Mouse (Mus musculus) midbrain, embryonic 11.5 days (tissue): ENCODE measurements around the gene Dpf3. TPM values are rescaled to one million over a fixed set of nuclear protein-coding genes. Genes with fewer than 3 reads are reported as not detected.

Source experiments
- ATAC-seq: fragments of 200-750 bp; cut with Nextera tagmentation; 2 replicates; pipeline ENCODE4 v1.8.0; 2017; ENCODE audit warnings: moderate TSS enrichment, moderate library complexity; ENCODE audit not compliant: low FRiP score
- DNase-seq: peaks from one replicate; pipeline ENCODE4 v3.0.0; 2015; ENCODE audit warnings: low spot score; ENCODE audit errors: missing footprints
- H3K27ac ChIP-seq: fragments of 300-500 bp; sonication (generic); 2 replicates; pipeline ENCODE4 v1.5.1; 2014; ENCODE audit warnings: low read depth, low read length
- H3K27me3 ChIP-seq: fragments of 300-500 bp; sonication (generic); 2 replicates; pipeline ENCODE4 v1.6.1; 2014; ENCODE audit warnings: mild to moderate bottlenecking, low read length, moderate library complexity, mixed read lengths; ENCODE audit not compliant: control insufficient read depth, insufficient read depth
- H3K36me3 ChIP-seq: fragments of 300-500 bp; sonication (generic); 2 replicates; pipeline ENCODE4 v1.6.1; 2014; ENCODE audit warnings: mild to moderate bottlenecking, low read length, moderate library complexity, mixed read lengths; ENCODE audit not compliant: control insufficient read depth, insufficient read depth
- H3K4me1 ChIP-seq: fragments of 300-500 bp; sonication (generic); 2 replicates; pipeline ENCODE4 v1.6.1; 2014; ENCODE audit warnings: low read length; ENCODE audit not compliant: control insufficient read depth, insufficient read depth
- H3K4me2 ChIP-seq: fragments of 300-500 bp; sonication (generic); 2 replicates; pipeline ENCODE4 v1.6.1; 2014; ENCODE audit warnings: mild to moderate bottlenecking, moderate library complexity
- H3K4me3 ChIP-seq: fragments of 300-500 bp; sonication (generic); 2 replicates; pipeline ENCODE4 v1.5.1; 2014; ENCODE audit warnings: low read depth, low read length
- H3K9ac ChIP-seq: fragments of 300-500 bp; sonication (generic); 2 replicates; pipeline ENCODE4 v1.6.1; 2014; ENCODE audit warnings: low read length
- H3K9me3 ChIP-seq: fragments of 300-500 bp; sonication (generic); 2 replicates; pipeline ENCODE4 v1.6.1; 2016; ENCODE audit warnings: low read length; ENCODE audit not compliant: control insufficient read depth
- WGBS: fragments of 180-500 bp; shearing (Covaris S2); extraction: QIAGEN DNeasy Blood & Tissue Kit; methylation state at CpG from one replicate; pipeline ENCODE4 v1.1.7; 2014; 5-methylcytosine and 5-hydroxymethylcytosine counted together
- polyA plus RNA-seq: library from polyadenylated mRNA; unstranded; fragments of >200 nt; fragmentation: Nextera tagmentation; extraction: Ambion mirVana; gene quantifications from 2 replicates; pipeline ENCODE4 v1.2.1, GENCODE M21; 2014

Gene Dpf3
- polyA plus RNA-seq, 1 experiment from 2014 or later: 11.3 TPM

DNA sequence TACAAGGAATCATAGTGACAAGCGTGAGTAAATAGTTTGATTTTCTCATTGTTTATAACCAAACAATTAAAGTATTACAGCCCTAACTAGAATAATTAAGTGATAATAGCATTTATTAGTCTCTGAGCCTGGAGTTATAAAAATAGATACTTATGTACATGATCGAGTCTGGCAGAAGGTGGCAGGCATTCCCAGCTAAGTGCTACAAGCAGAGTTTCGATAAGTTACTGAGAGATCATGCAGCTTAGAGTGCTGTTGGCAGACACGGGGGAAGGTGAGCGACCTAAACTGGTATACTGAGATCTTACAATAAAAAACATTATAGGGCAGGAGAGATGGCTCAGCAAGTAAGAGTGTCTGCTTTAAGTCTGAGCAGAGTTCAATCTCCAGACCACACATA, 3.9 kb downstream of the Dpf3 start:
- no peak for ATAC-seq
- H3K27me3 ChIP-seq: peaks cover 8% of the 10 kb centered on the region
- no peak for DNase-seq

DNA sequence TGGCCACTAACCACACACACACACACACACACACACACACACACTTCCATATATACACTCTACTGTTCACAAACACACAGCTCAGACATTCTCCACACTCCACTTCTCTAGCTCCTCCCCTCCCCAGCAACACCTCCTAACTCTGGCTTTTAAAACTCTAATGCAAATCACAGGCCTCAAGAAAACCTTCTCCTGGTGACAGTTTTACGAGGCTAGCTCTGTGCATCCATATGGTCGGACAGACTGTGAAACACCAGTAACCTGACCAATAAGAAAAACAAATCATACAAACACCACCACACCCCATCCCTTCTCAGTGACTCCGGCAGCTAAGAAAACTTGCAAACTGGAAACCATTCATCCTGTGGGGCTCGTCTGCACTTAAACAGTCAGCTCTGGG, 6.1 kb downstream of the Dpf3 start:
- Histone ChIP-seq H3K9me3 (no peaks in the 10 kb centered on the region), H3K36me3 (no peaks in the 10 kb centered on the region), H3K9ac (no peak overlapping the region), H3K27ac (no peak overlapping the region), H3K27me3 (peaks cover 8% of the 10 kb centered on the region), H3K4me2 (no peak overlapping the region), H3K4me1 (peaks cover 8% of the 10 kb centered on the region), H3K4me3 (no peak overlapping the region)
- DNase-seq (no peak), ATAC-seq (no peak)
- 79% methylated on average over 4 of the region's 4 CpGs for WGBS

More for the DNA sequence above, 3.9 kb downstream of the Dpf3 start:
- H3K4me3 ChIP-seq: no peak overlapping the region
- H3K36me3 ChIP-seq: no peaks in the 10 kb centered on the region
- H3K9ac ChIP-seq: no peak overlapping the region
- no peaks in the 10 kb centered on the region for H3K9me3 ChIP-seq
- peaks cover 11% of the 10 kb centered on the region for H3K4me1 ChIP-seq
- 75% methylated on average over 5 of the region's 5 CpGs for WGBS
- no peak overlapping the region for H3K4me2 ChIP-seq
- no peak overlapping the region for H3K27ac ChIP-seq

- Histone ChIP-seq H3K27me3 (peaks cover 6% of the 10 kb centered on the region), H3K4me3 (no peak overlapping the region), H3K27ac (no peak overlapping the region), H3K36me3 (no peaks in the 10 kb centered on the region), H3K4me2 (no peak overlapping the region), H3K9ac (no peak overlapping the region), H3K9me3 (no peaks in the 10 kb centered on the region), H3K4me1 (peaks cover 8% of the 10 kb centered on the region)
- WGBS: 76% methylated on average over 7 of the region's 7 CpGs
- ATAC-seq: no peak
- DNase-seq: no peak
These were observed 7.6 kb downstream of the Dpf3 start for GRCm38 (mm10) chr12:83479818-83480401.

- no peak overlapping the region for H3K4me2 ChIP-seq
- no peaks in the 10 kb centered on the region for H3K9me3 ChIP-seq
- ATAC-seq: no peak
- no peak overlapping the region for H3K4me3 ChIP-seq
- H3K4me1 ChIP-seq: peaks cover 3% of the 10 kb centered on the region
- DNase-seq: no peak
- H3K27ac ChIP-seq: no peak overlapping the region
- WGBS: 71% methylated on average over 1 of the region's 1 CpGs
- no peaks in the 10 kb centered on the region for H3K36me3 ChIP-seq
- H3K9ac ChIP-seq: no peak overlapping the region
- peaks cover under 1% of the 10 kb centered on the region for H3K27me3 ChIP-seq
These were observed 8.4 kb downstream of the Dpf3 start for GRCm38 (mm10) chr12:83479140-83479539.

GRCm38 (mm10) chr12:83476277-83476676, 11.2 kb downstream of the Dpf3 start:
- H3K4me1 ChIP-seq: peaks cover 5% of the 10 kb centered on the region
- H3K27ac ChIP-seq: no peak overlapping the region
- ATAC-seq (no peak), DNase-seq (no peak)
- WGBS: 71% methylated on average over 10 of the region's 10 CpGs
- no peak overlapping the region for H3K4me3 ChIP-seq
- no peak overlapping the region for H3K4me2 ChIP-seq
- H3K9me3 ChIP-seq: no peaks in the 10 kb centered on the region
- H3K9ac ChIP-seq: no peak overlapping the region
- H3K36me3 ChIP-seq: no peaks in the 10 kb centered on the region
- H3K27me3 ChIP-seq: no peaks in the 10 kb centered on the region

DNA sequence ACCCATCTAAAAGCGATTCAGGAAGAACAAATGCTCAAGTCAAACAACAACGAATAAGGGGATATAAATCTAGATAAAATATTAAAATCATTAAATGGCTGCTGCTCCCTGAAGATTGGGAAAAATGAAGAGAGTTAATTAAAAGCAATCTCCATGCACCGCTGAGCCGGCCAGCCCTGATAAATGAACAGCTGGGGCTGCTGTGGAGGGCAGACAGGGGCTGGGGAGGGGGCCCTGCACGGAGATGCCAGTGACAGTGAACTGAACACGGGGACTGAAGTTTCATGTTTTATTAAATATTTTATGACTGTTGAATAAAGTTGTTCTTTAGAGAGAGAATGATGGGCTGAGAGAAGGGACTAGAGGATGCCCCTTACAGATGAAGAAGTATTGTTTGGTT, 12.1 kb downstream of the Dpf3 start:
- WGBS: 60% methylated on average over 6 of the region's 6 CpGs
- no peak for DNase-seq
- ATAC-seq: no peak
- peaks cover 10% of the 10 kb centered on the region for H3K4me1 ChIP-seq
- H3K27me3 ChIP-seq: no peaks in the 10 kb centered on the region
- no peaks in the 10 kb centered on the region for H3K9me3 ChIP-seq
- no peak overlapping the region for H3K9ac ChIP-seq
- H3K4me2 ChIP-seq: no peak overlapping the region
- H3K27ac ChIP-seq: no peak overlapping the region
- H3K36me3 ChIP-seq: no peaks in the 10 kb centered on the region
- H3K4me3 ChIP-seq: no peak overlapping the region

DNA sequence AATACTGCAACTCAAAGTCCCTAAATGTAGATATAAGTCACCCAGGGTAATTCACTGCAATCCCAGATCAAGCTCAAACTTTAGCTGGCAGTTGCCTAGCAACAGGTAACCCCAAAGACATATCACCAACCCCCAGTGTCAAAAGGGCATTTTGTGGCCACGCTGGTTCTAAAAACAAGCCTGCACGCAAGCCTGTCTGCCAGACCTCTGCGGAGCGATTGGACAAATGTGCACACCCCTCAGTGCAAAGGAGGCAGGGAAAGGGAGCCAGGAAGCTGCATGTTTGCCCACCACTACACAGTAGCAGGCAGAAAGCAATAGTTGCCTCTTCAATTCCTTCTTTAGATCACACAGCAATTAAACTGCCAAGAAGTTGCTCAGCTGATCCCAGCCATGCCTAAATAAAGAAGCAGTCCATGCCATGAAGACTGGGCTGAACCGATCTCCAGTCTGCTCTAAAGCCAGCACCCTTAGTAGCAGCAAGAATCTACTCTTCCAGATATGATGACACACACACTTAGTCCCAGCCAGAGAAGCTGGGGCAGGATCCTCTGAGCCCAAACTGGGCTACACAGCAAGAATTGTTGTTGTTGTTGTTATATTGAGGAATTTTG, 13.4 kb downstream of the Dpf3 start:
- ATAC-seq (no peak), DNase-seq (no peak)
- Histone ChIP-seq H3K27me3 (no peaks in the 10 kb centered on the region), H3K4me1 (peaks cover 10% of the 10 kb centered on the region), H3K4me2 (no peak overlapping the region), H3K27ac (no peak overlapping the region), H3K36me3 (no peaks in the 10 kb centered on the region), H3K4me3 (no peak overlapping the region), H3K9me3 (no peaks in the 10 kb centered on the region), H3K9ac (no peak overlapping the region)
- 49% methylated on average over 5 of the region's 5 CpGs for WGBS

DNA sequence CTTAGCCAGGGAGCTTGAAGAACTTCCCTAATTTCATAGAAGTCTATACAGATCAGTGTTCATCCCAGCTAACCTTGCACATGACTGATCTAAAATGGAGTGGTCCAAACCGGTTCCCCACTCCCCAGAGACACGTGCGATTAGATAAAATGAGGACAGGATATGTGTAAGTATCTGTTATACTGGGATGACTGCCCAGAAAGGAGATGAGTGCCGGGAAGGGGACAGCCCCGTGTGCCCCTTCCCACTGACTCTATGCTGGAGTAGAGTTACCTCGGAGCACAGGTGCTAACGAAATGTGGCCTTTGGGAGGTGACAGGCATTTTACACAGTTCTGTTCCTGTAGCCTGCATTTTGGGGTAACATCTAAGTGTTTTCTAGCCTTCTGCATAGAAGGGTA, 15.8 kb downstream of the Dpf3 start:
- no peaks in the 10 kb centered on the region for H3K36me3 ChIP-seq
- WGBS: 91% methylated on average over 7 of the region's 7 CpGs
- no peak overlapping the region for H3K4me3 ChIP-seq
- no peaks in the 10 kb centered on the region for H3K27me3 ChIP-seq
- ATAC-seq: no peak
- H3K9ac ChIP-seq: no peak overlapping the region
- no peaks in the 10 kb centered on the region for H3K9me3 ChIP-seq
- peaks cover 14% of the 10 kb centered on the region for H3K4me1 ChIP-seq
- H3K4me2 ChIP-seq: no peak overlapping the region
- H3K27ac ChIP-seq: no peak overlapping the region
- no peak for DNase-seq

GRCm38 (mm10) chr12:83470085-83470484, 17.4 kb downstream of the Dpf3 start:
- Histone ChIP-seq H3K4me3 (no peak overlapping the region), H3K9me3 (no peaks in the 10 kb centered on the region), H3K4me2 (no peak overlapping the region), H3K36me3 (no peaks in the 10 kb centered on the region), H3K27ac (no peak overlapping the region), H3K4me1 (peaks cover 16% of the 10 kb centered on the region), H3K27me3 (no peaks in the 10 kb centered on the region), H3K9ac (no peak overlapping the region)
- no peak for DNase-seq
- ATAC-seq: no peak
- 25% methylated on average over 9 of the region's 9 CpGs for WGBS
